Mouse (Mus musculus): ENCODE measurements around the gene Chfr.

DNA sequence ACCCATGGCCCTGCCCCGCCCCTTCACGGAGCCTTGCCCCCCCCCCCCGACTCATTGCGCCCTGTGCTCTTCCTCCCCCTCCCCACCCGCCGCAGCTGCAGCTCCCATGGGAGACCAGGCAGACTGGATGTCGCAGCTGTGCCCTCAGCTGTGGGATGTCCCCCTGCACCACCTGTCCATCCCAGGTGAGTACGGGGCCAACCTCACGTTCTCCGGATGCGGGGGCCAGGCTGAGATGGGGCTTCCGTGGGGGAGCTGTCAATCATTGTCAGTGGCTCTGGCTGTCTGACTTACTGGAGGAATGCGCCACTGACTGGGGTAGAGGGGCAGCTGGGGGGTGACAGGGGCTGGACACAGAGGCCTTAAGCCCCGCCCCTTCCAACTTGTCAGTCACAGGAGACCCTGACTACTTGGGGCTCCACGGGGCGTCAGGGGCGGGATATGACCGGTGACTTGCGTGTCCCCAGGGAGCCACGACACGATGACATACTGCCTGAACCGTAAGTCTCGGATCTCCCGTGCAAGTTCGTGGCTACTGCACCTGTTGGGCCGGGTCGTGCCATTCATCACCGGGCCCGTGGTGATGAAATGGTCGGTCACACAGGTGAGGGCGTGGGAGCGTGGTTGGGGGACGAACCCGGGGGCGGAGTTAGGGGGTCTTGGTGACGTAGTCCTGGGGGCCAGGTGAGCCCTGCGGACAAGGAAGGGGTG is 34.6 kb upstream of the Chfr start:
- TF ChIP-seq CTCF (IDR thresholded peaks at IDR 0.05) (no peak), POLR2A (IDR thresholded peaks at IDR 0.05; ENCODE audit: insufficient read depth, low read depth, low read length) (no peak), EP300 (IDR thresholded peaks at IDR 0.05; ENCODE audit: insufficient read depth, low read depth, low read length) (no peak)

All from heart, adult 2 months (tissue).